Mouse (Mus musculus) adrenal gland, postnatal 25 days (tissue): ENCODE data around the gene Phkg1. TPM values are rescaled to one million over a fixed set of nuclear protein-coding genes. Genes with fewer than 3 reads are reported as not detected.
"Not testable (repeated sequence)": the region's sequence is repeated elsewhere in the genome, so short reads cannot be mapped to it uniquely, and the experiment has no call there.

Experiments used
- DNase-seq: peaks from one replicate; pipeline ENCODE4 v3.0.0; 2021; ENCODE audit warnings: mixed read lengths
- long read RNA-seq: library from polyadenylated mRNA; stranded (forward); transcript quantifications from one replicate; pipeline ENCODE4 v2.0.0, GENCODE M21; 2021
- total RNA-seq: library from RNA; stranded (reverse); gene quantifications from 2 replicates; pipeline ENCODE4 v1.2.3, GENCODE M21; 2021

The Phkg1 gene
- 3.1 and 3.2 TPM in 2 replicates for total RNA-seq
- long read RNA-seq, partial matches to known transcripts = 0 of 1 reads
- long read RNA-seq, other reads (novel, unspliced or antisense) = 0 of 1 reads

GRCm38 (mm10) chr5:129898449-129898848, at the start of gene Phkg1:
Gene Phkg1 (minus strand): TSS chr5:129898549.
- no peak for DNase-seq

DNA sequence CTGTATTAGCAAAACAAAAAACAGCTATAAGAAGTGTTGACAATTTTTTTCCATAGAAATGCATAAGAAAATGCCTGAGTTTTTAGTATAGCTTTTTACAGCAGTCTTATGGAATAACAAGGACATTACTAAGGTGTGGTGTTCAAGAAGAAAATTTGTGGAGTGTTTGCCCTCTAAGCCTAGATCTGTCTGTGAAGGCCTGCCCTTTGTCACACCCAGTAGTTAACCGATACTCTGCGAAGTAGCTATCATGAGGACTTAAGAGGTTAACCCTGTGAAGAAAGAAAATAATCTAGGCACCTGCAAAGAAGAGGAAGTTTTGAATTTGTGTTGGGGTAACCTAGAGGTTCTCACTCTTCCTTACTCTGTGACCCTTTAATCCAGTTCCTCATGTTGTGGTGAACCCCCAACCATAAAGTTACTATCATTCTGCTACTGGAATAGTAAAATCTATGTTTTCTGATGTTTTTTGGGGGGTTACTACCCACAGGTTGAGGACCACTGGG, 49.2 kb upstream of the Phkg1 start:
- no peak for DNase-seq

GRCm38 (mm10) chr5:129943402-129943801, 45.1 kb upstream of the Phkg1 start:
- no peak for DNase-seq

DNA sequence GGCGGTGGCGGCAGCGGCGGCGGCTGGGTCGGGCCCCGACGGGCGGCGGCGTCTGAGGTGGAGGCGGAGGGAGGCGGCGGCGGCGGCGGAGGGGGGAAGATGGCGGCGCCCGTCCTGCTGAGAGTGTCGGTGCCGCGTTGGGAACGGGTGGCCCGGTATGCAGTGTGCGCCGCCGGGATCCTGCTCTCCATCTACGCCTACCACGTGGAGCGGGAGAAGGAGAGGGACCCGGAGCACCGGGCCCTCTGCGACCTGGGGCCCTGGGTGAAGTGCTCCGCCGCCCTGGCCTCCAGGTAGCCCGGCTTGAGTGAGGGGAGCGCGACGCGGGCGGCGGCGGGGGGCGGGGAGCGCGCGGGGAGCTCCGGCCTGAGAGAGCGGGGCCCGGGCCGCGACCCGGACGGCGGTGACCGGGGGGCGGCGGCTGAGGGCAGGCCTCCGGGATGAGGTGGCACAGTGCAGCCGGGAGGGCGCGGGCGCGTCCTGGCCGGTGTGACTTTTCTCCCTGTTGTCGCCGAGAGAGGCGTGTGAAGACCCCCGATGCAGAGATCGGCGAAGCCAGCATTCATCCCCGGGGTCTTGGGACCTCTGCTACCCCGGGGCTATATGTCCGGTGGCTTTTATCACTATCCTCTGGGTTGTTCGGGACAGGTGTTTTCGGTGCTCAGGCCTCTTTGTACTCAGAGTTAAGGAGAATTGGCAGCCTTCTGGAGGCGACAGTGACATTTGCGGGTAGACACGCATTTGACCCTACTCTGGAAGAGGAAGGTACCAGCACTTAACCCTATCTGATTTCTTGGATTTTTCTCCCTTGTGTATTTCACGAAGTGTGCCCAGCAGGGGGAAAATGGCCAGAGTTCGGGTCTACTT, 44.0 kb upstream of the Phkg1 start:
- peak; percentile 44 for DNase-seq

DNA sequence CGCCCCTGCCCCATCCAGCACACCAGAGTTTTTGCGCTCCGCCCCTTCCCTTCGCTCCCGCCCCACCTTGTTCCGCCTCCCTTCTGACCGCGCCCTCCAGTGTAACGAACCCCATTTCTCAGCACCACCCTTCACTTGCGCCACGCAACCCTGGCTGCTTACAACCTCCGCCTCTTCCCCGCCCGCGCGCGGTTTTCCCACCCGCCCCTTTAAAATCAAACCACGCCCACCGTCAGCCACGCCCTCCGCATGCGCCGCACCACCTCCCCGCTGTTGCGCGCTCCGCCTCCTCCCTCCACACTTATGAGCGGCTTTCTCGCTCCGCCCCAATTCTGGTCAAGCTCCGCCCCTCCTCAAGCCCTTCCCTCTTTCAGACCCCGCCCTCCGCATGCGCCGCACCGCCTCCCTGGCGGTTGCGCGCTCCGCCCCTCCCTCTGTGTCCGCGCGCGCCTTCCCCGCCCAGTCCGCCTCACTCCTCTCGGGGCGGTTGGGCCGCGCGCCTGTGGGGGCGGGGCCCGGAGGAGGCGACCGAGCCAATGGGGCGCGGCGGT, 43.2 kb upstream of the Phkg1 start, which contains the start of gene Vkorc1l1:
Vkorc1l1 (plus strand) TSS at position 476 of the 551 bp plus-strand sequence.
- DNase-seq = peak; percentile 99

DNA sequence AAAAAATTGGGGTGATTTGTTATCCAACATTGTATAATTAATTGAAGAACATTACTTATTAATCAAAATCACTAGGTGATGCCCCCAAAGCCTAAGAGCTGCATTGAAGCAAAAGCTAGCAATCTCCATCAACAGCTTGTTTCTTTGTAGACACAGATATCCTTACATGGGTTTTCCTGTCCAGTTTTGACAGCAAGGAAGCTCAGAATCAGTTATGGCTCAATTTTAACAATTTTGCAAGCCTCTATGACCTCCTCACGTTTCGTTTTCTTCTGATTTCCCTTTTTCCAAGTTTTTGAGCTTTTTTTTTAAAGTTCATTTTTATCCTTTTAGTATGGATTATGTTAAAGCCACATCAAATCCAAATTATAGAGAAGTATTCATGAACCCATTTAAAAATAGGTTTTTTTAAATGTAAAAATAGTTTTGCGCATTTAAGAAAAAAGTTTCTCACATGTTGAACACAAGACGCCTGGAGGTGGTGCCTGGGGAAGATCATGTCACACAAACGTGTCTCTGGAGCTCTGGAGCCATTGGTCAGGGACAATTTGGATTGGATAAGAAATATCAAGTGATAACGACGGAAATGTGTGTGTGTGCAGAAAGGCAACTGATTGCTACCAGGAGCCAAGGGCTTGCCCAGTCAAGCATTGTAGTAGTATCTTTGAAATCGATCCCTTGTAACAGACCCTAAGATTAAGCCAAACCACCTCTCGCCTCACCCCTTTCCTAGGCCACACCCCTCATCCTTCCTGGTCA, 42.6 kb upstream of the Phkg1 start:
- no peak for DNase-seq

DNA sequence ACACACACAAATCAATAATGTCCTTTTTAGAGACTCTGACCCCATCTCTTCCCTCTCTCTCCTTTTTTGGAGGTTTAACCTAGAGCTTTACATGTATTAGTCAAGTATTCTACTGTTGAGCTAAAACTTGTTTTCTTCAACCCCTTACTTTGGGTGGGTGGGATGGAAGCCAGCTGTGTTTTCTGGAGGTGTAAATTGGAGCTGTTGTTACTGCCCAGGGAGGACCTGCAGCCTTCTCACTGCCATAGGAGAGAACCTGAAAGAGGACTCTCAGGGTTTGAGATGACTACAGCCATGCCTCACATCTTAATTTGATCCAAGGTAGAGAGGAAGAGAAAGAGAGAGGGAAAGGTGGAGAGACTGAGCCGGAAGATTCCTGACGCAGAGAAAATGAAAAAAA, 41.9 kb upstream of the Phkg1 start:
- DNase-seq = no peak

GRCm38 (mm10) chr5:129936941-129937340, 38.6 kb upstream of the Phkg1 start:
- no peak for DNase-seq

DNA sequence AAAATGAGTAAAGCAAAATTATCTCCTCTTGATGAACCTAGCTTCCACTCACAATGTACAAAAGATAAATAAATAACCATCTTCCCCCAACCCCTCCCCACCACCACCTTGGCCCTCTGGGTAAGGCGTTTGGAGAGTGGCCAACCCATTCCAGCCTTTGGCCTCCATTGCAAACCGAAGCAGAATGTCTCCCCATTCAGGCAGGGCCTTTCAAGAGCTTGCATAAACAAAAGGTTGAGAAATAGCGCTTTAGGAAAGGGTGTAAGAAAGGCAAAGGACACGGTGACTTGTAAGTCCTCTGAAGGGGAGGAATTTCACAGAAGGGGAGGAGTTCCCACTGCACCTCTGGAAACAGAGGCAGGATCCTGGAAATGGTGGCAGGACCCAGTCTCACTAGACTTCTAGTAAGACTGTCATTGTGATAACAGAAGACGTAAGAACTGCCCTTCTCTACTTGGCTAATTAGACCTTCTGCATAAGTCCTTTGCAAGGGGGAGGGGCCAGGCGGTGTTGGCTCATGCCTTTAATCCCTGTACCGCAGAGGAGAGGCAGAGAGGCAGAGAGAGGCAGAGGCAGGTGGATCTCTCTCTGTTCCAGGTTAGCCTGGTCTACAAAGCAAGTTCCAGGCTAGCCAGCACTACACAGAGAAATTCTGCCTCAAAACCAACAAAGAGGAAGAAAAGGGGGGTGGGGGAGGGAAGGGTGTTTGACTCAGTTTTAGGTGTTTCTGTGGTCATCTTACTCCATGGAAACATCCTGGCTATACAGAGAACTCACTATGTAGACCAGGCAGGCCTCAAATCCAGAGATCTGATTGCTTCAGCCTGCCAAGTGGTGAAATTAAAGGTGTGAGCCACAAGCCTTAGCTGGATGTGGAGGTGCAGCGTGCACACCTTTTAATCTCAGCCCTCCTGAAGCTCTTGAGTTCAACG, 31.8 kb upstream of the Phkg1 start:
- no peak for DNase-seq

GRCm38 (mm10) chr5:129925933-129926332, 27.6 kb upstream of the Phkg1 start:
- DNase-seq = no peak

DNA sequence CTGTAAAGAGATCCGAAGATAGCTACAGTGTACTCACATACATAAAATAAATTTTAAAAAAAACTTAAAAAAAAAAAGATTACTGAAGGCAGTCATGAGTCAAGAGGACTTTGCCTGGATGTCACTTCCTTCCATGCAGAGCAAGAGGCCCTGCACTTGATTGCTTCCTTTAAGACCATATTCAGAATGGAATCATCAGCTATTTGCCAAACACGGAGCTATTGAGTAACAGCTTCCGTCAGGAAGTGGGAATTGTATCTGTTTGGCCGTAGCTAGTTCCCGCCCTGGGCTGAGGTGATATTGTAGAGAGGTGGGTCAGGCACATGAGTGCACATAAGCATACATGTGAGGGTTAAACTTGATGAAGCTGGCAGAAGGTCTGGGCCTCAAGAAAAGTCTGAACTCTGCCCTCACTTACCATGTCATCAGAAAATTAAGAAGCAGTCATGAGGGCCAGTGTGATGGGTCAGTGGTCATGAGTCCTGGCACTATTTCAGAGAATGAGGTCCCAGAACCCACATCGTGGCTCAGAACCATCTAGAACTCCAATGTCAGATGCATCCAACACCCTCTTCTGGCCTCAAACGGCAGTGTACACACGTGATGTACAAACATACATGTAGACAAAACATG, 26.6 kb upstream of the Phkg1 start:
- DNase-seq = no peak

DNA sequence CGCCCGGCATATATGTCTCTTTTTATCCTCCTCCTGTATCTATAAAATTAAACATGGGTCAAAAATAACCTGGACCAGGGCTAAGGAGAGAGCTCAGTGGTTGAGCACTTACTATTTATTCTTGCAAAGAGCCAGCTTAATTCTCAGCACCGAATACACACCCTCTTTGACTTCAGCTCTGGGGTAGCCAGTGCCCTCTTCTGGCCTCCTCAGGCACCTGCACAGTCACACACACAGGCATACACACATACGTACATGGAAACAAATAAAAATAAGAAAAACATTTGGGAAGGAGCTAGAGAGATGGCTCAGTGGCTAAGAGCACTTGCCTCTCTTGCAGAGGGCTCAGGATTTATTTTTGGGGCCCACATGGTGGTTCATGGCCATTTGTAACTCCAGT, 23.6 kb upstream of the Phkg1 start:
- DNase-seq = no peak

DNA sequence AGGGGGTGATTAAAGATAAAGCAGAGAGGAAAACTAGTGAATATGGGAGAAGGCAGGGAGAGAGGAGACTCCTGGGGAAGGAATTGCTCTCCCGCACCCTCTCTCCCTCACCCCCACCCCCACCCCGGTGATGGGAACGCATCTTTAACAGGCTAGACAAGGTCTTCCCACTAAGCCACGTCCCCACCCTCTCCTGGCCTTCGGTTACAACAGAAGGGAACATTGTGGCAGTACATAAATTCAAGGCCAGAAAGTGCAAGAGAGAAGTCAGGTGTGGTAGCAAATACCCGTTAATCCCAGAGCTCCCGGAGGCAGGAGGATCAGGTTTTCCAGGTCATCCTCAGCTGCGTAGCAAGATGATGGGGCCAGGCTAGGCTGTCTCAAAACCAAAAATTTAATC, 21.0 kb upstream of the Phkg1 start:
- DNase-seq = no peak

DNA sequence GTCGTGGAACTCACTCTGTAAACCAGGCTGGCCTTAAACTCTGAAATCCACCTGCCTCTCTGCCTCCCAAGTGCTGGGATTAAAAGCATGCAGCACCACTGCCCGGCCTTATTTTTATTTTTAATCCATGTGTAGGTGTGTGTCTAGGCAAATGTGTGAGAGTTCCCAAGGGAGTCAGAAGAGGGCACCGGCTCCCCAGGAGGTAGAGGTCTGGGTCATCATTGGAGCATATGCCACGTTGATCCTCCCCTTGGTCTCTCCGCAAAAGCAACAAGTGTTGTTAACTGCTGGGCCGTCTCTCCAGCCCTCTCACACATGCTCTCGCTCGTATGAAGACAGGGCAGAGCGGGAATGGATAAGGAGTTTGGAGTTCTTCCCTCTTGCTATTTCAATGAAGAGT, 20.4 kb upstream of the Phkg1 start:
- DNase-seq = peak; percentile 3

DNA sequence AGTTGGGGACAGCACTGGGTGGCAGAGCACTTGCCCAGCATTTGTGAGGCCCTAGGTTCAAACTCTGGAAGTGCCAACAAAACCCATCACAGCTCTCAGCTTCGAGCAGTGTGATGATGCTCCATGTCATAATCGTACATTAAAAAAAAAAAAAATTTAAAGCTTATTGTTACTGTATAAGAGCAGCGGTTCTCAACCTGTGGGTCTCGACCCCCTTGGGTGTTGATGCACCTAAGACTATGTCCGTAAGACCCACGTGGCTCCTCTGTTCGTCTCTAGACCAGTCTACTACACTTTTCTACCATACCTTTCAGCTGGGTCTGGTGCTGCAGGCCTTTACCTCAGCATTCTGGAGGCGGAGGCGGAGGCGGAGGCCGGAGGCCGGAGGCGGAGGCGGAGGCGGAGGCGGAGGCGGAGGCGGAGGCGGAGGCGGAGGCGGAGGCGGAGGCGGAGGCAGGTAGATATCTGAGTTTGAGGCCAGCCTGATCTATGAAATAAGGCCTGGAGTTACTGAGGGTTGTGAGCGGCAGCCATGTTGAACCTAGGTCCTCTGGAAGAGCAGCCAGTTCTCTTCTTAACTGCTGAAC, 19.8 kb upstream of the Phkg1 start:
- DNase-seq = no peak

- DNase-seq = not testable (repeated sequence)
Observed at GRCm38 (mm10) chr5:129915491-129915890, 17.1 kb upstream of the Phkg1 start.

- peak; percentile 11 for DNase-seq
Observed at GRCm38 (mm10) chr5:129914024-129914423, 15.7 kb upstream of the Phkg1 start.

DNA sequence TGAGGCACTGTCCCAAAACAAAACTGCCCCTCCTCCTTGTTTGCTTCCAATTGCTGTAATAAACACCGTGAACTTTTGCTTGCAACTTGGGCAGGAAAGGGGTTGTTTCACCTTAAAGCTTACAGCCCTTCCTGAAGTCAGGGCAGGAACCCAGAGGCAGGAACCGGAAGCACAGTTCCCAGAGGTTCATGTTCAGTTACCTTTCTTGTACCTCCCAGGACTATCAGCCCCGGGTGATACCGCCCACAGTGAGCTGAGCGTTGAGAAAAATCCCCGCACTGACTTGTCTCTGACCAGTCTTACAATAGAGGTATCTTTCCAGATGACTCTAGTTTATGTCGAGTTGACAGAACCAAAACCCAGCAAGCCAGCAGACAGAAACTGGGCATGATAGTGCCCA, 11.2 kb upstream of the Phkg1 start:
- DNase-seq = no peak

DNA sequence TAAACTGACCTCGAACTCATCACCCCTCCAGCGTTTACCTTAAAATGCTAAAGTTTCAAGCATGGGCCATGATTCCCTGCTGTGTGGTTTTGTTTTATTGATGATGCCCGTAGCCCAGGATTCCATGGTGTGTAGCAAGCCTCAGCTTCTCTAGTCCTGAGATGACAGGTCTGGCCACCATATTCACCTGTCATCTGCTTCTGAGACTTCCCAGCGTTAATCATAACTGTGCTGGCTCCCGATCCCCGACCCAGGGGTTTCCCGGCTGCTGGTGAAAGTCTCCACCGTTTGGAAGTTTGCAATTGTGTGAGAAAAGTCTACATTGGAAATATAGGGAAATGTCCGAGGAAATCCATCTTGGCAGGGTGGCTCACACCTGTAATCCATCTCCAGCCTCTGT, 10.8 kb upstream of the Phkg1 start:
- no peak for DNase-seq

DNA sequence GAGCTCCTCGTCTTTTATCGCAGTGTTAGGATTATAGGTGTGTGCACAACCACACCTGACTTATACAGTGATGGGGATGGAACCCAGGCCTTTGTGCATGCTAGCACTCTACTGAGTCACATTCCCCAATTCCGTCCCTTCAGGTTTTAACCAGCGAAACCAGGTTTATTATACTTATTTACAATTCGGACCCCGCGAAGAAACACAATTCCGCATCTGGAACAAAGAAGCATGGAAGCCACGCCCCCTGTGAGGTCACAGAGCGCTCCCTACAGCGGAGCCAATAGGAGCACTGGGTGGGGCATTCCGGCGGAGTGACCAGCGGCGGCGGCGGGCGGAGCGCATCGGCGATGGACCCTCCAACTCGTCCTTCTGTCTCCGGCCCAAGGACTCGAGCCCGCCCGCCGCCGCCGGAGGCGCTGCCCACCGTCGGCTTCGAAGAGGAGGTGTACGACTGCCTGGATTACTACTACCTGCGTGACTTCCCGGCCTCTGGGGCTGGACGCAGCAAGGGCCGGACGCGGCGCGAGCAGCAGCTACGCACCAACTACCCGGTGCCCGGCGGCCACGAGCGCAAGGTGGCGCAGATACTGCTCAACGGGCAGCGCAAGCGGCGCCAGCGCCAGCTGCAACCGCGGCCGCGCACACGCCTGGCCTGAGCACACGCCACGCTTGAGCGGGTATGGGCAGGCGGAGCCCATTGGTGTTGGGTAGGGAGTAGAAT, 10.1 kb upstream of the Phkg1 start, which contains the start of gene Nupr1l:
Nupr1l (plus strand) TSS at position 299 of the 724 bp plus-strand sequence.
- peak; percentile 94 for DNase-seq
